Mouse (Mus musculus) MN1 (cell line): ENCODE results near the gene Serpinf2.

Source experiments
- DNase-seq: peaks from one replicate; pipeline ENCODE4 v3.0.0-alpha.2; 2016; ENCODE audit warnings: low spot score

Gene Serpinf2

GRCm38 (mm10) chr11:75439363-75439762 lies at the start of gene Serpinf2:
TSS of gene Serpinf2 (minus strand) at chr11:75439591.
- no peak for DNase-seq

GRCm38 (mm10) chr11:75487496-75487895 lies 48.1 kb upstream of the Serpinf2 start:
- DNase-seq: no peak

DNA sequence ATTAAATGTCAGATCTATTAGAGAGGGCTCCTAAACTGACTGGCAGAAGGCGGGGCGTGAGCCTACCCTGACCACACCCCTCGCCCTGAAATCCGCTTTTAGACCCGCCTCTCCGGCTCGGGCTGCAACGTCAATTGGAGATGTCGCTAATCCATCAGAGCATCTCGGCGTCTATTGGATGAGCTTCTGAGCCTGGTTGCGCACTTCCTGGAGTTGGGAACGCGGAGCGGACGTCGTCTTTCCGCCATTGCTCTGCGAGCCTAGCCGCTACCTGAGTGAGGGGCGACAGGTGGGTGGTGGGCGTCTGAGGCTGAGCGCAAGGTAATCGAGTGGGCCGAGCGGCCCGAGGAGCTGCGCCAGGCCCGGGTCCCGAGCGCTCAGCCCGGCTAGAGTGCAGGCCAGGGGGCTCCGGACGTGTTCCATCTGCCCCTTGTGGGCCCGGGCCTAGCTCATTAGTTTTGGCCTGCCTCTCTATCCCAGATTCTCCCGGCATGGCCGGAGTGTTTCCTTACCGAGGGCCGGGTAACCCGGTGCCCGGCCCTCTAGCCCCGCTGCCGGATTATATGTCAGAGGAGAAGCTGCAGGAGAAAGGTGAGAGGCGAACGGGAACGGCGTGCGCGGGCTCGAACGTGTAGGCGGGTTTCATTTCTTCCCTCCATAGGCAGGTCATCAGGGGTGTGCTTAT lies 47.4 kb upstream of the Serpinf2 start, which contains the start of gene Prpf8:
TSS of gene Prpf8 (plus strand) at position 216 of the 685 bp plus-strand sequence.
- peak; percentile 97 for DNase-seq

DNA sequence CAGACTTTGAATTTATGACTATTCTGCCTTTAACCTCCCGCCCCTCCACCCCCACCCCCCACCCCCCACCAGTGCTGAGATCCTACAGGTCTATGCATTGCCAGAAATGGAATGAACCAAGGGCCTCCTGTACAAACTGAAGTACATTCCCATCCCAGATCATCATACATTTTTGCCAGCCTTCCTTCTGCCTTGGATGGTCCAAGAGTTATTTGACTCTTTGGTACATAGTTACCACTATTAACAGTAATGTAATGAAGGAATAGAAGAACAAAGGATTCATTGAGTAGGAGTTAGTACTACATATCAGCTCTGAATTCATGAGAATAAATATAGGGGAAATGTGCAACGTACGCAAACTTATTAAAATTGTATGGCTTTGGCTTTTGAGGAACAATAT lies 46.8 kb upstream of the Serpinf2 start:
- DNase-seq: no peak

DNA sequence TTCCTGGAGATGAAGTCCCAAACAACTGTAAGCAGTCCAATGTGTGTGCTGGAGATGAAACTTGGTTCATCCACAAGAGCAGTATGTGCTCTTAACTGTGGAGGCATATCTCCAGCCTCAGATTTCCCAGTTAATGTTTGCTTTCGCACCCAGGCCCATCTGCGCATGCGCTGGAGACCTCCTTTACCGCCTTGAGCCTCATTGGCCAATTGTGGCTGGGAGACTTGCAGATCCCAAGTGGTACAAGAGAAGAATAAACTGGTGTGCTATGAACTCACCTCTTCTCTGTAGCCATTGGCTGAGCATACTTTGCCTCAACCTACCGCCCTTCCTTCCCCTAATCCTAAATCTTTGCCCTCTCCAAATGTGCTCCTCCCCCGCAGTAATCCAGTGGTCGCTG lies 34.0 kb upstream of the Serpinf2 start:
- DNase-seq: no peak

- no peak for DNase-seq
These were observed 33.2 kb upstream of the Serpinf2 start for GRCm38 (mm10) chr11:75472469-75473081.

DNA sequence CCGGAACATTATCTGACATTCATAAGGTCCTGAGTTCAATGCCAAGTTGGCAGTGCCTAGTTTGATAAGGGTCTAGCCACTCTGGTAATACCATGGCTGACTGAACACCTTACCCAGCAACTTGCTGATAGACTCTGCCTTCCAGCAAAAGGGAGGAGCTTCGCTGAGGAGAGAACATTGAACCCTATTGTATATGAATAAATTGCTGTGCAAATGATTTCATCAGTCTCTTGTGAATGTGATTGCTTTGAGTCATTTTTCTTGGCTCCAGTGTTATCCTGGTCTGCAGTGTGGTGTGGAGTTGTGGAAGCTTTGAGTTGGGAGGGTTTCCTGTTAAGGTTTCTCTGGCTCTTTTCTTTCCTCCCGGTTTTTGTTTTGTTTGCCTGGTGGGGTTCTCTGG lies 31.3 kb upstream of the Serpinf2 start:
- no peak for DNase-seq

GRCm38 (mm10) chr11:75469261-75469660 lies 29.9 kb upstream of the Serpinf2 start:
- no peak for DNase-seq

- no peak for DNase-seq
These were observed 29.0 kb upstream of the Serpinf2 start for GRCm38 (mm10) chr11:75468410-75468809.

- no peak for DNase-seq
These were observed 28.3 kb upstream of the Serpinf2 start for GRCm38 (mm10) chr11:75467512-75468215.

GRCm38 (mm10) chr11:75466731-75467505 lies 27.5 kb upstream of the Serpinf2 start:
- DNase-seq: no peak

DNA sequence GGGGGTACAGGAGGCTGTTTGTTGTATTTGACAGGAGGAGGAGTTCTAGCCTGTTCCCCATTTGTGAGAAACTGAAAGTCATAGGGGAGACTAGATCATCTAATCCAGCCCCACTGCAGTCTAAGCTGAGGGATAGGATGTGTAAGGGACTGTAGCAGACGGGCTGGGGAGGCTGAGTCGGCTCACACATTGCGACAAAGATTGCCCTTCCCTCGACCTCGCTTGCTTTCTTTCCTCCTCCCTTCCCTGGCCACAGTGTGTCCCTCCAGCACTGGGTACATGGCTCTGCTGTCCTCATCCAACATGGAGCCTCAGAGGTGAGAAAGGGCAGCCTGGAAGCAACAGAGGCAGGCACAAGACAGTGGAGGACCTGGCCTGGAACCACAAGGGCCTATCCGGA lies 25.7 kb upstream of the Serpinf2 start:
- DNase-seq: no peak

- DNase-seq: no peak
These were observed 25.0 kb upstream of the Serpinf2 start for GRCm38 (mm10) chr11:75464417-75464816.

DNA sequence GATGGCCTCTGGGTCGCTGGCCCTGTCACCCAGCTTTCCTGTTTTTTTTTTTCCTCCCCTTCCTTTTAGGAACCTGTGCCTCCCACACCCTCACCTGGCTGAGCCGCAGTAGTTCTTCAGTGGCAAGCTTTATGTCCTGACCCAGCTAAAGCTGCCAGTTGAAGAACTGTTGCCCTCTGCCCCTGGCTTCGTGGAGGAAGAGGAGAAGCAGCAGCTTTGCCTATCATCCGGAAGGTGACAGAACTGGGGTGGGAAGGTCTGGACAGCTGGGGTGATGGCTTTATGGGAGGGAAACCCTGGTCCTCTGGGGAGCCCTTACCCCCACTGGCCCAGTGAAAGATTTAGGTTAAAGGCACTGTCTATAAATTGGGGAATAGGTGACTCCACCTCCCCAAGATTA lies 24.2 kb upstream of the Serpinf2 start:
- DNase-seq: no peak

DNA sequence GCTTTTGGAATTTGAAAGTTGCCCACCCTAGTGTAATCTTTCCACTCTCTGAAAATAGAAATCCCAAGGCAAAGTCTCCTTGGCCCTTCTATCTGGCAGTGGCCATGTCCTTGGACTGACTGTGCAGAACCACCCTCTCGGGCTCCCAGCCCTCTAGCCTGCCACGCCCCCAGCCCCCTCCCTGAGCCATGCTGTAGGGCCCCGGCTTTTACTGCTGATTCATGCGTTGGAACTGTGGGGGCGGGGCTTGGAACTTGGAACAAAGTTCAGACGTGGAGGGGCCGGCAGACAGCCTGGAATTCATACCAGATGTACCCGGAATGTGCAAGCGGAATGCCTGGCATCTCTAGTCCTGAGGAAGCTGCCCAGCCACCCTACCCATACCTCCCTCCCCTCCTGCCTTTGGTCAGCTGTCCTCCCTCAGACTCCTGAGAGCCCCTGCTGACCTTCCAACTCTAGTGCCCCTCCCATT lies 23.5 kb upstream of the Serpinf2 start:
- DNase-seq: peak; percentile 64

GRCm38 (mm10) chr11:75462253-75462783 lies 22.9 kb upstream of the Serpinf2 start:
- DNase-seq: peak; percentile 79

DNA sequence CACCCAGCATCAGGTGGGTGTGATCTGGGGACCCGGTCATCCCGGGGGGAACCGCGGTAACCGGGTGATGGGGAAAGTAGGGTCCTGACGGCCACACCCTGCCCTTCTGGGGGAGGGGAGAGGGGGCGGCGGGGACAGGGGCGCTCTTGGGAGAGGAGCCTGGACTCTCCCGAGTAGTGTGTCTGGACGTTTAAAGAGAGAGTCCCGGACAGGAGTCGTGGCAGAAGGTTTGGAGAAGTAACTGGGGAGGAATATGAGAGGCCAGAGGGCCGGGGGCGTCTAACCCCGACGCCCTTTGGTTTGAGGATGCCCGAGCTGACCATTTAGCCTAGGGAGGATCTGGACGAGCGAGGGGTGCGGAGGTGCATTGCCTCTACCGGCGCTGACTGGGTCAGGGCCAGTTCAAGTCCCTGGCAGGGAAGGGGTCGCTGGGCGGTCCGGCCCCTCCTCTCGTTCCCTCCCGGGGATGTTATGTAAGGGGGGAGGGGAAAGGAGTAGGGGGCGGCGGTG lies 22.4 kb upstream of the Serpinf2 start:
- DNase-seq: no peak

GRCm38 (mm10) chr11:75460844-75461742 lies 21.7 kb upstream of the Serpinf2 start, which contains the start of gene Tlcd2:
TSS of gene Tlcd2 (plus strand) at chr11:75461715.
- DNase-seq: peak; percentile 99

GRCm38 (mm10) chr11:75460103-75460843 lies 20.9 kb upstream of the Serpinf2 start:
- DNase-seq: peak; percentile 90

GRCm38 (mm10) chr11:75459751-75460102 lies 20.3 kb upstream of the Serpinf2 start:
- DNase-seq: no peak
